Mouse (Mus musculus) CH12.LX (cell line): Measurements from ENCODE around the gene Itga7. TPM values are rescaled to one million over a fixed set of nuclear protein-coding genes. Genes with fewer than 3 reads are reported as not detected.

ENCODE experiments used
- DNase-seq: peaks from one replicate; pipeline ENCODE4 v3.0.0-alpha.2; 2013; ENCODE audit errors: extremely low read depth
- H3K27ac ChIP-seq: 2 replicates; pipeline ENCODE4 v1.5.1; 2012; ENCODE audit warnings: low read depth, mild to moderate bottlenecking, control low read depth, moderate library complexity; ENCODE audit not compliant: insufficient read depth
- H3K27me3 ChIP-seq: replicated peaks from 2 replicates; pipeline ENCODE3; 2012; ENCODE audit warnings: inconsistent platforms
- H3K36me3 ChIP-seq, 2 experiments: replicated peaks in 1 of 2; 2 replicates each; pipeline versions ENCODE3 to v1.6.1; 2012; ENCODE audit warnings: inconsistent platforms in 1 of 2, low read length in 1 of 2, mild to moderate bottlenecking in 1 of 2, mixed read lengths in 1 of 2, moderate library complexity in 1 of 2; ENCODE audit not compliant: control insufficient read depth in 1 of 2, insufficient read depth in 1 of 2
- H3K4me1 ChIP-seq, 2 experiments: 2 replicates each; pipeline ENCODE4 v1.6.1; 2012; ENCODE audit warnings: inconsistent platforms in 1 of 2, moderate library complexity in 1 of 2; ENCODE audit not compliant: insufficient read depth in 2 of 2, control insufficient read depth in 1 of 2
- H3K4me2 ChIP-seq: 2 replicates; pipeline ENCODE4 v1.6.1; 2012; ENCODE audit warnings: low read depth, mild to moderate bottlenecking, control low read depth; ENCODE audit not compliant: poor library complexity, insufficient read depth, severe bottlenecking
- H3K4me3 ChIP-seq, 3 experiments: fragments of 150-350 bp in 1 of 3; sonication (generic) in 1 of 3; replicated peaks in 1 of 3; 2 replicates each; pipeline versions ENCODE3 to v1.5.1; 2011 to 2012; ENCODE audit warnings: low read depth in 2 of 3, low read length in 2 of 3, mild to moderate bottlenecking in 2 of 3, moderate library complexity in 2 of 3, control low read depth in 1 of 3, improper control_type of control experiment in 1 of 3, inconsistent platforms in 1 of 3, mixed read lengths in 1 of 3; ENCODE audit not compliant: poor library complexity in 1 of 3
- H3K79me2 ChIP-seq: replicated peaks from 2 replicates; pipeline ENCODE4 v1.6.1; 2012; ENCODE audit warnings: mild to moderate bottlenecking, moderate library complexity; ENCODE audit not compliant: control insufficient read depth, poor library complexity, insufficient read depth, severe bottlenecking; ENCODE audit errors: extremely low read depth
- H3K9ac ChIP-seq: 2 replicates; pipeline ENCODE4 v1.6.1; 2012; ENCODE audit warnings: low read depth, mild to moderate bottlenecking, control low read depth, moderate library complexity; ENCODE audit not compliant: insufficient read depth
- H3K9me3 ChIP-seq: replicated peaks from 2 replicates; pipeline ENCODE3; 2012; ENCODE audit warnings: low read length, inconsistent platforms, mixed read lengths
- BHLHE40 ChIP-seq: IDR thresholded peaks from 2 replicates; pipeline ENCODE4 v1.6.1; 2011; ENCODE audit warnings: mild to moderate bottlenecking, low read depth, low read length, improper control_type of control experiment
- CHD1 ChIP-seq: IDR thresholded peaks from 2 replicates; pipeline ENCODE4 v1.6.1; 2012; ENCODE audit warnings: low read depth, low read length, improper control_type of control experiment, inconsistent platforms
- CHD2 ChIP-seq: IDR thresholded peaks from 2 replicates; pipeline ENCODE4 v1.6.1; 2011; ENCODE audit warnings: low read length, improper control_type of control experiment
- CTCF ChIP-seq, 2 experiments: IDR thresholded peaks in 1 of 2; conservative IDR thresholded peaks in 1 of 2; 2 replicates each; pipeline ENCODE4 v1.5.1; 2011 to 2012; ENCODE audit warnings: low read depth in 2 of 2, low read length in 2 of 2, improper control_type of control experiment in 1 of 2, inconsistent platforms in 1 of 2, mild to moderate bottlenecking in 1 of 2, moderate library complexity in 1 of 2
- ELF1 ChIP-seq: IDR thresholded peaks from 2 replicates; pipeline ENCODE4 v1.6.1; 2014; ENCODE audit warnings: low read depth, mild to moderate bottlenecking, inconsistent platforms, low read length, improper control_type of control experiment
- ETS1 ChIP-seq: conservative IDR thresholded peaks from 2 replicates; pipeline ENCODE4 v1.6.1; 2012; ENCODE audit warnings: low read depth, mild to moderate bottlenecking, inconsistent platforms, low read length, improper control_type of control experiment, moderate library complexity
- HCFC1 ChIP-seq: IDR thresholded peaks from 2 replicates; pipeline ENCODE4 v1.6.1; 2012; ENCODE audit warnings: low read depth, mild to moderate bottlenecking, inconsistent platforms, low read length, improper control_type of control experiment
- JUN ChIP-seq: IDR thresholded peaks from 2 replicates; pipeline ENCODE4 v1.6.1; 2011; ENCODE audit warnings: low read depth, mild to moderate bottlenecking, low read length, improper control_type of control experiment, moderate library complexity; ENCODE audit not compliant: insufficient read depth
- JUND ChIP-seq: conservative IDR thresholded peaks from 2 replicates; pipeline ENCODE4 v1.6.1; 2011; ENCODE audit warnings: low read depth, low read length, improper control_type of control experiment
- MAFK ChIP-seq: IDR thresholded peaks from 2 replicates; pipeline ENCODE4 v1.6.1; 2011; ENCODE audit warnings: low read length, improper control_type of control experiment; ENCODE audit not compliant: insufficient replicate concordance
- MXI1 ChIP-seq: IDR thresholded peaks from 2 replicates; pipeline ENCODE4 v1.6.1; 2011; ENCODE audit warnings: mild to moderate bottlenecking, low read depth, low read length, improper control_type of control experiment
- MYC ChIP-seq: IDR thresholded peaks from 2 replicates; pipeline ENCODE4 v1.6.1; 2011; ENCODE audit warnings: low read depth, mild to moderate bottlenecking, improper control_type of control experiment, low read length
- NRF1 ChIP-seq: IDR thresholded peaks from 2 replicates; pipeline ENCODE4 v1.6.1; 2014; ENCODE audit warnings: low read depth, mild to moderate bottlenecking, inconsistent platforms, low read length, improper control_type of control experiment, moderate library complexity
- POLR2A ChIP-seq: IDR thresholded peaks from 2 replicates; pipeline ENCODE4 v1.6.1; 2011; ENCODE audit warnings: low read depth, mild to moderate bottlenecking, improper control_type of control experiment, low read length
- POLR2AphosphoS2 ChIP-seq: IDR thresholded peaks from 2 replicates; pipeline ENCODE4 v1.6.1; 2011; ENCODE audit warnings: low read depth, low read length, improper control_type of control experiment
- RAD21 ChIP-seq: IDR thresholded peaks from 2 replicates; pipeline ENCODE4 v1.6.1; 2011; ENCODE audit warnings: low read depth, mild to moderate bottlenecking, low read length, improper control_type of control experiment, moderate library complexity
- RCOR1 ChIP-seq: conservative IDR thresholded peaks from 2 replicates; pipeline ENCODE4 v1.6.1; 2012; ENCODE audit warnings: low read depth, mild to moderate bottlenecking, inconsistent platforms, low read length, improper control_type of control experiment
- UBTF ChIP-seq: IDR thresholded peaks from 2 replicates; pipeline ENCODE4 v1.6.1; 2012; ENCODE audit warnings: low read depth, mild to moderate bottlenecking, inconsistent platforms, low read length, improper control_type of control experiment, moderate library complexity
- USF2 ChIP-seq: conservative IDR thresholded peaks from 2 replicates; pipeline ENCODE4 v1.6.1; 2011; ENCODE audit warnings: low read depth, low read length, improper control_type of control experiment
- ZKSCAN1 ChIP-seq: IDR thresholded peaks from 2 replicates; pipeline ENCODE4 v1.6.1; 2012; ENCODE audit warnings: low read depth, inconsistent platforms, low read length, improper control_type of control experiment, borderline replicate concordance
- ZNF384 ChIP-seq: IDR thresholded peaks from 2 replicates; pipeline ENCODE4 v1.6.1; 2012; ENCODE audit warnings: low read depth, low read length, improper control_type of control experiment, inconsistent platforms
- dilution Hi-C: fragments of 300-500 bp; cut with MboI; formaldehyde crosslinking; loops from 2 replicates; pipeline ENCODE4 v1.14.3; 2020; ENCODE audit warnings: low sequenced_read_pairs; ENCODE audit not compliant: extremely low pct_unique_long_range_greater_than_20kb, extremely low pct_ligation_motif_present
- in situ Hi-C: fragments of 300-500 bp; cut with MboI; formaldehyde crosslinking; loops from 3 replicates; pipeline ENCODE4 v1.14.3; 2019; ENCODE audit warnings: low sequenced_read_pairs, low pct_ligation_motif_present, low pct_unique_long_range_greater_than_20kb, mixed read lengths
- polyA plus RNA-seq: library from polyadenylated mRNA; unstranded; fragments of >175 nt; gene quantifications from 2 replicates; pipeline ENCODE4 v1.2.1, GENCODE M21; 2012; ENCODE audit warnings: low read depth; ENCODE audit not compliant: insufficient read length
- total RNA-seq, 2 experiments: library from RNA; depleted of rRNA; stranded (reverse); fragments of 300-350 nt in 1 of 2; fragments of >200 nt in 1 of 2; gene quantifications; 2 replicates each; pipeline ENCODE4 v1.2.3; 2012 to 2014

The Itga7 gene
- total and polyA plus RNA-seq, 3 experiments = 0.55 to 0.64 (median 0.63) TPM

DNA sequence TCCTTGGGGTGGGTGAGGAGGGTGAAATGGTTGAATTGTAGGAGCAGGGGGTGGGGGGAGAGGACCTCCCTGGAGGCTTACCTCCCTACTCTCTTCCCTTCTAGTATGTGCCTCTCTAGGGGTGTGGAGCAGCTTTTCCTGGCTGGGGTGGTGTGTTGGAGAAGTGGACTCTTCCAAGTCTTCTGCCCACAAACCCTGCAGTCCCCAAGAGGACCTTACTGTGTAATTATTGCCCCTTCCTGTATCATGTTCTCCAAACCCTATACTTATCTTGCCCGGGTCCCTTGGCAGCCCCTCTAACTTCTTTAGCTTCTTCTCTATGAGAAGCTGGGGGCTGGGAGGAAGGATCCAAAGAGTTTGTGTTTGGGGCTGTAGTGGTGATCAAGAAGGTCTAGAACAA, 36.8 kb upstream of the Itga7 start:
- dilution Hi-C loops = no loop called here

DNA sequence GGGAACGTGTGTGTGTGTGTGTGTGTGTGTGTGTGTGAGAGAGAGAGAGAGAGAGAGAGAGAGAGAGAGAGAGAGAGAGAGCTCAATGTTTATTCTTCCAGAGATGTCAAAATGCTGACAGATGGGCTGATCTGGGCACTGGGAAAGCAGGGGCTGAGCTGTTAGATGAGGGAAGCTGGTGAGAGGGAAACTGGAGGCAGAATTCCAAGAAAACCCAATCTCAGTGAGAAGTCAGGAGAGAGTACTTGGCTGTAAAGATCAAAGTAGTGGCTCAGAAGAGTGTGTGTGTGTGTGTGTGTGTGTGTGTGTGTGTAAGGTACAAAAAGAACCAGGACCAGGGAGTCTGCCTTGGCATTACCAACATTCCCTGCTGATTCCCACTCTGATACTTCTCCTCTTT, 36.1 kb upstream of the Itga7 start:
- Histone ChIP-seq H3K4me2 (no peak overlapping the region), H3K9ac (no peak overlapping the region), H3K9me3 (no peaks in the 10 kb centered on the region), H3K27ac (no peak overlapping the region), H3K36me3 (no peaks in the 10 kb centered on the region), H3K79me2 (no peaks in the 10 kb centered on the region), H3K4me3 (no peak overlapping the region), H3K27me3 (peaks cover 20% of the 10 kb centered on the region), H3K4me1 (peaks cover 5 to 9% of the 10 kb centered on the region in 2 experiments; a peak in 3 of 4 replicates)
- no peak for DNase-seq
- TF ChIP-seq USF2 (no peak), MXI1 (no peak), POLR2AphosphoS2 (no peak), ETS1 (no peak), MAFK (no peak), CHD2 (no peak), RCOR1 (no peak), JUN (no peak), ZKSCAN1 (no peak), HCFC1 (no peak), JUND (no peak), NRF1 (no peak), CTCF (conservative IDR thresholded peaks at IDR 0.05 in 1 of 2, IDR thresholded peaks at IDR 0.05 in 1 of 2; ENCODE audit: low read depth in 2 of 2, low read length in 2 of 2) (no peak), UBTF (no peak), CHD1 (no peak), POLR2A (no peak)
- in situ Hi-C loops (loop anchor here (5.0 kb wide), 2 partner anchors 60 to 125 kb away; no protein-coding TSS in a partner anchor), dilution Hi-C loops (no loop called here)

More for the DNA sequence above, 36.8 kb upstream of the Itga7 start:
- H3K9me3 ChIP-seq = no peaks in the 10 kb centered on the region
- no peaks in the 10 kb centered on the region for H3K36me3 ChIP-seq
- H3K4me2 ChIP-seq = no peak overlapping the region
- no peak for DNase-seq
- H3K9ac ChIP-seq = no peak overlapping the region
- H3K27me3 ChIP-seq = peaks cover 25% of the 10 kb centered on the region
- H3K4me1 ChIP-seq = peaks cover 4 to 14% of the 10 kb centered on the region in 2 experiments; a peak in 2 of 4 replicates
- no peak overlapping the region for H3K4me3 ChIP-seq
- no peak overlapping the region for H3K27ac ChIP-seq
- in situ Hi-C loops = loop anchor here (5.0 kb wide), 2 partner anchors 60 to 125 kb away; no protein-coding TSS in a partner anchor
- no peaks in the 10 kb centered on the region for H3K79me2 ChIP-seq
- TF ChIP-seq MAFK = no peak
- TF ChIP-seq MXI1 = no peak
- TF ChIP-seq MYC = no peak
- no peak for TF ChIP-seq RAD21
- no peak for TF ChIP-seq ZNF384
- no peak for TF ChIP-seq ELF1
- no peak for TF ChIP-seq RCOR1
- no peak for TF ChIP-seq BHLHE40
